Mouse (Mus musculus) CH12.LX (cell line): ENCODE results near the gene Lpxn.

Experiments used
- CHD2 ChIP-seq: IDR thresholded peaks from 2 replicates; pipeline ENCODE4 v1.6.1; 2011; ENCODE audit warnings: low read length, improper control_type of control experiment
- JUND ChIP-seq: conservative IDR thresholded peaks from 2 replicates; pipeline ENCODE4 v1.6.1; 2011; ENCODE audit warnings: low read depth, low read length, improper control_type of control experiment
- MAFK ChIP-seq: IDR thresholded peaks from 2 replicates; pipeline ENCODE4 v1.6.1; 2011; ENCODE audit warnings: low read length, improper control_type of control experiment; ENCODE audit not compliant: insufficient replicate concordance
- MAX ChIP-seq: IDR thresholded peaks from 2 replicates; pipeline ENCODE4 v1.6.1; 2011; ENCODE audit warnings: low read length, improper control_type of control experiment

GRCm38 (mm10) chr19:12838507-12838906 is 42.5 kb downstream of the Lpxn start:
- TF ChIP-seq MAX: no peak
- TF ChIP-seq MAFK: no peak
- no peak for TF ChIP-seq CHD2
- TF ChIP-seq JUND: no peak
